Mouse (Mus musculus) midbrain, postnatal 0 days (tissue): Measurements from ENCODE around the gene Slc25a10. TPM values are rescaled to one million over a fixed set of nuclear protein-coding genes. Genes with fewer than 3 reads are reported as not detected.

Experiments used
- ATAC-seq: fragments of 200-750 bp; cut with Nextera tagmentation; 2 replicates; pipeline ENCODE4 v1.8.0; 2017; ENCODE audit warnings: moderate number of reproducible peaks, mild to moderate bottlenecking, moderate TSS enrichment, moderate library complexity; ENCODE audit not compliant: low FRiP score
- DNase-seq: peaks from one replicate; pipeline ENCODE4 v3.0.0-alpha.2; 2015; ENCODE audit warnings: low spot score
- H3K27ac ChIP-seq: fragments of 300-500 bp; sonication (generic); 2 replicates; pipeline ENCODE4 v1.5.1; 2014; ENCODE audit warnings: low read depth, mild to moderate bottlenecking, low read length, mixed read lengths
- H3K27me3 ChIP-seq: fragments of 300-500 bp; sonication (generic); 2 replicates; pipeline ENCODE4 v1.6.1; 2014; ENCODE audit warnings: low read length, control low read depth, mixed read lengths; ENCODE audit not compliant: insufficient read depth
- H3K36me3 ChIP-seq: fragments of 300-500 bp; sonication (generic); 2 replicates; pipeline ENCODE4 v1.6.1; 2014; ENCODE audit warnings: low read length, control low read depth, mixed read lengths; ENCODE audit not compliant: insufficient read depth
- H3K4me1 ChIP-seq: fragments of 300-500 bp; sonication (generic); 2 replicates; pipeline ENCODE4 v1.6.1; 2014; ENCODE audit warnings: mild to moderate bottlenecking, control low read depth, antibody characterized with exemption, low read length, mixed read lengths; ENCODE audit not compliant: insufficient read depth
- H3K4me2 ChIP-seq: fragments of 300-500 bp; sonication (generic); 2 replicates; pipeline ENCODE4 v1.6.1; 2014; ENCODE audit warnings: low read depth, mild to moderate bottlenecking, low read length, mixed read lengths; ENCODE audit not compliant: poor library complexity, severe bottlenecking
- H3K4me3 ChIP-seq: fragments of 300-500 bp; sonication (generic); 2 replicates; pipeline ENCODE4 v1.5.1; 2014; ENCODE audit warnings: low read depth, mild to moderate bottlenecking, low read length, moderate library complexity
- H3K9ac ChIP-seq: fragments of 300-500 bp; sonication (generic); replicated peaks from 2 replicates; pipeline ENCODE4 v1.6.1; 2014; ENCODE audit warnings: mild to moderate bottlenecking, low read length, moderate library complexity, mixed read lengths; ENCODE audit not compliant: poor library complexity, severe bottlenecking
- H3K9me3 ChIP-seq: fragments of 300-500 bp; sonication (generic); 2 replicates; pipeline ENCODE4 v1.6.1; 2016; ENCODE audit warnings: low read length, control low read depth
- CTCF ChIP-seq: IDR thresholded peaks from 2 replicates; pipeline ENCODE4 v1.5.1; 2016; ENCODE audit warnings: antibody characterized with exemption, mild to moderate bottlenecking
- WGBS: fragments of 180-500 bp; shearing (Covaris S2); extraction: QIAGEN DNeasy Blood & Tissue Kit; methylation state at CpG from one replicate; pipeline ENCODE4 v1.1.7; 2014; 5-methylcytosine and 5-hydroxymethylcytosine counted together
- polyA plus RNA-seq: library from polyadenylated mRNA; unstranded; fragments of >200 nt; fragmentation: Nextera tagmentation; extraction: Ambion mirVana; gene quantifications from 2 replicates; pipeline ENCODE4 v1.2.1, GENCODE M21; 2015
- total RNA-seq: library from RNA; depleted of rRNA; stranded (reverse); fragments of >200 nt; gene quantifications from 2 replicates; pipeline ENCODE4 v1.2.3, GENCODE M21; 2014

The Slc25a10 gene
- total and polyA plus RNA-seq, 2 experiments from 2014 or later = 19.8 to 28.4 TPM

DNA sequence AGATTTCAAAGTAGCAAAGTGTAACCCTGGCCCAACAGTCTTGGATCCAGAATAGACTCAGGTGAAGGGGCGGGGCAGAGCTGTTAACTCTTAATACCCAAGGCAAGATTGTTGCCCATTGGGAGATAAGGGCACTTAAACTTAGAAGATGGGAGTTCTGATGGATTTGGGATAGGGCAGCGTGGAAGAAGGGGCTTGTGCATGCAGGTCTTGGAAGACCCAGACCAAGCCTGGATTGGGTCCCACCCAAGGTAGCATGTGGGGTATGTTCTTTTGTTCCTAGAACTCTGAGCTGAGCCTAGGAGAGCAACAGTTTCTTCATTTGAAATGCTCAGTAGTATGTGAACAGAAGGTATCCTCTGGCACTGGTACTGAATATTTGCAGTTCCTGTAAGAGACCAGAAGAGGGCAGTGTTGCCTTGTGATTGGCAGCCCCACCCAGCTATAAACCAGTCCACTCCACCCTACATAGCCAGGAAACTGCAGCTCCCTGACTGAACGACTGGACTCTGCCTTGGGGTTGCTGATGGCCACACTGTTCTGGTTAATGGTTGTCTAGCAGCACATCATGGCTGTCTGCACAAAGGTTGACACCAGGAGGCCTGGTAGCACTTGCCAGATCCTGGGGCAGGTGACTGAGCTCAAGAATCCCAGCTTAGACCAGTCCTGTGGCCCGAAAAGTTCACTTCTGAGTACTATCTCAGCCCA lies 2.4 kb upstream of the Slc25a10 start:
- Histone ChIP-seq H3K36me3 (peaks cover 21% of the 10 kb centered on the region), H3K4me2 (no peak overlapping the region), H3K27me3 (no peaks in the 10 kb centered on the region), H3K27ac (no peak overlapping the region), H3K9me3 (no peaks in the 10 kb centered on the region), H3K9ac (no peak overlapping the region), H3K4me3 (no peak overlapping the region), H3K4me1 (peaks cover 21% of the 10 kb centered on the region)
- WGBS = 67% methylated on average over 4 of the region's 4 CpGs
- DNase-seq (peak; percentile 90), ATAC-seq (no peak)
- peak; percentile 92 for TF ChIP-seq CTCF

DNA sequence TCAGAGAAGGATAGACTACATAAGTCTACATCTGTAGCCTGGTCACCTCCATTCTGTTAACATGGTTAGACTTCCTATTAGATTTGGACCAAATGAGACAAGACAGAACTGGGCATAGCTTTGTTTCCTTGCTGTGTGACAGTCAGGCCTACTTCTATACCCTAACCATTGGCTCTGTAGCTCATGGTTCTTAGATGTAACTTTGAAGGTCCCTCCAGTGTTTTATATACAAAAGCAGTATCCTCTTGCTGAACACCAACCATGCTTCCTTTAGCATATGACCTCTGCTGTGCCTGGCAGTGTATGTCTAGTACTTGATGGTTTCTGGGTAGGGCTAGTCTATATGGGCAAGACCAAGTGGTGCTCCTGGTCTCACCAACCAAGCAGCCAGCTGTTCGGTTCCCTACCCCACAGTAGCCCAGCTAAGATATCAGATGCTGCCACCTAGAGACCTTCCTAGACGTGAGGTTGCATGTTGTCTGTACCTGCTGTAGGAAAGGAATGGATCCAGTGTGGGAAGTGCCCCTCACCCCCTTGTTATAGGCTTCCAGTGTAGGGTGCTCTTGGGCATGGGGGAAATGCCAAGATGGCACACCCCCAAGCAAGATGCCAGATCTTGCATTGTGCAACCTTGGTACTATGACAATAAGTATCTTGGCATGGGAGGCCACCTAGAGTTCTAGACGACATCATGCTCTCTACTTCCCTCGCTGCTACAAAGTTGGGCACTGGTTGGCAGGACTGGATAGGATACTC lies 1.2 kb upstream of the Slc25a10 start:
- Histone ChIP-seq H3K27ac (peak overlapping the region; percentile 55; the same call in 1 of the 2 replicates), H3K4me1 (peaks cover 19% of the 10 kb centered on the region), H3K27me3 (no peaks in the 10 kb centered on the region), H3K9me3 (no peaks in the 10 kb centered on the region), H3K9ac (no peak overlapping the region), H3K4me3 (no peak overlapping the region), H3K36me3 (peaks cover 26% of the 10 kb centered on the region), H3K4me2 (no peak overlapping the region)
- DNase-seq = no peak
- WGBS = 34% methylated on average over 4 of the region's 4 CpGs
- TF ChIP-seq CTCF = peak; percentile 19
- ATAC-seq = no peak

DNA sequence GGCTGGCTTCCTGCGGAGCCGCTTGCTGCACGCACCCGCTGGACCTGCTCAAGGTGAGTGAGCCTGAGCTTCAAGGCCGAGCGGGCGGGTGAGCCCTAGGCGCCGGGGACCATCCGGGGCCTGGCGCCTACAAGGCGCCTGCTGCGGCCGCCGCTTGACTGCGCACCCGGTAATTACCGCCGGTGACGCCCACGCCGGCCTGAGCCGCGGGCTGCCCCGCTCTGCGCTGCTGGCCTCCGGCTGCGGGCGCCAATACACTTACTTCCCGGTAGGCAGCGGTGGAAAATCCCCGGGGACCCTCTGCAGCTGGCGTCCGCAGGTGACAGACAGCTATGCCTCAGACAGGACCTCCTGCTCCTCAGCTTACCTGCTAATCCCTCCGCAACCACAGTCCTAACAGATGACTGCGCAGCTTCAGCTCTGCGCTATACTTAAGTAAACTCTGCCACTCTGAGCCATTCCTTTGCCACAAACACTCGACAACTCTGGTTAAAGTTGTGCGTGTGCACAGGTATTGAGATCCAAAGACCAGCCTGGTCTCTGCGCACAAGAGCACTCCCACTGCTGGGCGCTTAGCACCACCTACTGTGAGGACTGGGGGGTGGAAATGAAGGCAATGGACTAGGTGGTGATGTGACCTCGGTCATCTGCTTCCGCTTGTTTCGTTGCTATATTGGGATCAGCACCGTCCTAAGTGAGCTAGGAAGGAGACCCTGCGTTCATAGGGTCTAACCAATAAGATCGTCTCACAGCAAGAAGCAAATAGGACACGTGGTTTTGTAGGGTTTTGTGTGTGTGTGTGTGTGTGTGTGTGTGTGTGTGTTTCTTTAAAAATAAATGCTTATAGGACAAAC lies 611 bp downstream of the Slc25a10 start:
- peak; percentile 47 for TF ChIP-seq CTCF

DNA sequence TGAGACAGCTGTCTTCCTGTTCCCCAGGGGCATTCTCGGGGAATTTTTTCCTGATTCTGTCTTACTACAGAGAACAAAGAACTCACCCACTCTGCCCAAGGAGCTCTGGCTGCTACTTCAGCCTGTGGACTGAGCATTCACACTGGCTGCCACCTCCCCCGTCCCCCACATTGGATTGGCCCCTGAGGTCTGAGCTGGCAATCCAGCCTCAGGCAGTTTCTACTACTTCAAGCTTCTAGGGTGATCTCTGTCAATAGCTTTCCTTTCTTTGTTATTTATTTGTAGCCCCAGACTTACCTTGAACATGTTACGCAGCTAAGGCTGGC lies 1.2 kb downstream of the Slc25a10 start:
- ATAC-seq = no peak
- peak overlapping the region; percentile 66 for H3K4me3 ChIP-seq
- H3K27me3 ChIP-seq = no peaks in the 10 kb centered on the region
- 17% methylated on average over 3 of the region's 3 CpGs for WGBS
- no peak for TF ChIP-seq CTCF
- peak overlapping the region; percentile 74 for H3K4me2 ChIP-seq
- no peaks in the 10 kb centered on the region for H3K9me3 ChIP-seq
- H3K27ac ChIP-seq = no peak overlapping the region
- DNase-seq = no peak
- H3K36me3 ChIP-seq = peaks cover 38% of the 10 kb centered on the region
- H3K4me1 ChIP-seq = peaks cover 18% of the 10 kb centered on the region
- peak overlapping the region; percentile 46; the same call in 1 of the 2 replicates for H3K9ac ChIP-seq

More for the DNA sequence above, 611 bp downstream of the Slc25a10 start:
- Histone ChIP-seq H3K36me3 (peaks cover 37% of the 10 kb centered on the region), H3K9ac (peak overlapping the region; percentile 64), H3K4me3 (peak overlapping the region; percentile 66), H3K4me2 (peak overlapping the region; percentile 74), H3K9me3 (no peaks in the 10 kb centered on the region), H3K4me1 (peaks cover 18% of the 10 kb centered on the region), H3K27me3 (no peaks in the 10 kb centered on the region), H3K27ac (peak overlapping the region; percentile 55)
- DNase-seq = peak; percentile 54
- peak; percentile 31 for ATAC-seq
- WGBS = under 1% methylated on average over 48 of the region's 48 CpGs

DNA sequence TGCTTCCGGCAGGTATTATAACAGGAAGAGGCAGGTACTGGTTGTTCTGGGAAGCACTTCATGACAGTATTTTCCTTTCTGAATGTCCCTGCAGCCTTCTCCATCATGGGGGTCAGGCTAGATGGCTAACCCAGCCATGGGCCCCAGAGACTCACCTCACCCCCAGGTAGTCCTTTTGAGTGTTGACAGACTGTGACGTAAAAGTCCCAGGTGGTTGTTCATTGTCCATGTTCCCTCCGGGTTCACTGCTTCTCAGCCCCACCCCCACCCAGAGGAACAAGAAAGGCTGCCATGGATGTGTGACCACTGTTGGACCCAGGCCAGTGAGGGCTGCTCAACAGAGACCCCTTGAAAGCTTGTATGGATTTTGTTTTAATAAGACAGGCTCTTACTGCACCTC lies 1.7 kb downstream of the Slc25a10 start:
- no peak overlapping the region for H3K27ac ChIP-seq

More for the DNA sequence above, 1.7 kb downstream of the Slc25a10 start:
- peak overlapping the region; percentile 66 for H3K4me3 ChIP-seq
- H3K9me3 ChIP-seq = no peaks in the 10 kb centered on the region
- 45% methylated on average over 3 of the region's 3 CpGs for WGBS
- no peaks in the 10 kb centered on the region for H3K27me3 ChIP-seq
- H3K36me3 ChIP-seq = peaks cover 38% of the 10 kb centered on the region
- H3K4me1 ChIP-seq = peaks cover 18% of the 10 kb centered on the region
- peak overlapping the region; percentile 74 for H3K4me2 ChIP-seq
- no peak for TF ChIP-seq CTCF
- H3K9ac ChIP-seq = peak overlapping the region; percentile 46; the same call in 1 of the 2 replicates
- ATAC-seq (no peak), DNase-seq (no peak)
